Mouse (Mus musculus): ENCODE measurements around the gene Gm8978. TPM values are rescaled to one million over a fixed set of nuclear protein-coding genes. Genes with fewer than 3 reads are reported as not detected.
"Not testable (repeated sequence)": the region's sequence is repeated elsewhere in the genome, so short reads cannot be mapped to it uniquely, and the experiment has no call there.

Gm8978 gene
- not detected in 2 replicates for polyA plus RNA-seq (2012; rRNA removed)

GRCm38 (mm10) chr19:33625152-33625551 is at the start of gene Gm8978:
Gene Gm8978 (minus strand): TSS chr19:33625252.
- not testable (repeated sequence) for DNase-seq (ENCODE audit: low read depth, low spot score)

GRCm38 (mm10) chr19:33589626-33590302 is 35.3 kb downstream of the Gm8978 start:
- peak; percentile 21 for DNase-seq (ENCODE audit: low read depth, low spot score)
- 10% methylated on average over 10 of the region's 38 CpGs for WGBS

GRCm38 (mm10) chr19:33568551-33568950 is 56.5 kb downstream of the Gm8978 start:
- DNase-seq (ENCODE audit: low read depth, low spot score) = not testable (repeated sequence)
- 90% methylated on average over 5 of the region's 5 CpGs for WGBS

Other genes starting within 250 kb of the Gm8978 start
- 0.71 and 1.8 TPM in 2 replicates for gene Rnls, start 233.0 kb downstream of the Gm8978 start, polyA plus RNA-seq (2012; rRNA removed)
- gene Lipo4, start 107.5 kb downstream of the Gm8978 start, polyA plus RNA-seq (2012; rRNA removed) = not detected in 2 replicates
- gene Lipo2, start 126.1 kb upstream of the Gm8978 start, polyA plus RNA-seq (2012; rRNA removed) = not detected in 2 replicates
- 2.1 and 2.7 TPM in 2 replicates for gene Lipo3, start 136.7 kb upstream of the Gm8978 start, polyA plus RNA-seq (2012; rRNA removed)
- not detected in 2 replicates for gene Lipo1, start 162.2 kb upstream of the Gm8978 start, polyA plus RNA-seq (2012; rRNA removed)